Mouse (Mus musculus) cerebellum, adult 2 months (tissue): ENCODE results near the gene Krtap28-13.

Experiments
- CTCF ChIP-seq: fragments of 200-500 bp; IDR thresholded peaks from 2 replicates; pipeline ENCODE4 v1.5.1; 2011; ENCODE audit warnings: low read depth, mild to moderate bottlenecking, control low read depth, low read length, moderate library complexity, borderline replicate concordance; ENCODE audit not compliant: insufficient read depth
- POLR2A ChIP-seq: fragments of 200-500 bp; IDR thresholded peaks from 2 replicates; pipeline ENCODE4 v1.6.1; 2011; ENCODE audit warnings: low read length, control low read depth, borderline replicate concordance; ENCODE audit not compliant: insufficient read depth

- TF ChIP-seq CTCF (no peak), POLR2A (no peak)
Measured at GRCm38 (mm10) chr1:83075526-83076189, 14.9 kb downstream of the Krtap28-13 start.
